Mouse (Mus musculus): ENCODE data around the gene Elmo2. TPM values are rescaled to one million over a fixed set of nuclear protein-coding genes. Genes with fewer than 3 reads are reported as not detected.

Elmo2 gene
- polyA plus RNA-seq, 1 experiment from 2014 or later, result 61.3 TPM

DNA sequence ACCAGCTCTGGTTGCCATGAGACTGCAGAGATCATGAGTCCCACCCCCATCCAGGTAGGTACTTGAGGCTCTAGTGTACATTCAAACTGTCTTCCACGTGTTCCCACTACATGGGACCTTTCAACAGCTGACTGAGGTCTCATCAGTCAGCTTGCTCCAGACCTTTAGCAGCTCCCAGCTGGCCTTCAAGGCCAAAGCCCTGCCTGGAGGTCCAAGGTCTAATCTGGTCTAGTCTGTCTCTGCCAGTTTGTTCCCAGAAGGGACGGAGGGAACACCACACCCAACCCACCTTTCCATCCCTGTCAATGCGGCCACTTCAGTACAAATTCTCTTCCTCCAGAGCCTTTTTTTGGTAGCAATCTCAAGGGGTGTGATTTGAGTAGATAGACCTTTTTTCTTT, 42.6 kb downstream of the Elmo2 start:
- no peak overlapping the region for H3K27ac ChIP-seq

GRCm38 (mm10) chr2:165281779-165282311, 44.4 kb downstream of the Elmo2 start:
- Histone ChIP-seq H3K27ac (no peak overlapping the region), H3K27me3 (ENCODE audit: insufficient read depth, poor library complexity, severe bottlenecking) (no peaks in the 10 kb centered on the region), H3K9me3 (no peaks in the 10 kb centered on the region), H3K4me1 (peaks cover 20% of the 10 kb centered on the region), H3K4me3 (no peak overlapping the region), H3K36me3 (peaks cover 50% of the 10 kb centered on the region)
- WGBS, result 73% methylated on average over 3 of the region's 6 CpGs
- DNase-seq (ENCODE audit: low spot score), result no peak

More for the DNA sequence above, 42.6 kb downstream of the Elmo2 start:
- WGBS, result 86% methylated on average over 3 of the region's 3 CpGs
- no peak overlapping the region for H3K4me3 ChIP-seq
- peaks cover 38% of the 10 kb centered on the region for H3K4me1 ChIP-seq
- no peaks in the 10 kb centered on the region for H3K9me3 ChIP-seq
- H3K36me3 ChIP-seq, result peaks cover 34% of the 10 kb centered on the region
- DNase-seq (ENCODE audit: low spot score), result no peak
- H3K27me3 ChIP-seq (ENCODE audit: insufficient read depth, poor library complexity, severe bottlenecking), result no peaks in the 10 kb centered on the region

DNA sequence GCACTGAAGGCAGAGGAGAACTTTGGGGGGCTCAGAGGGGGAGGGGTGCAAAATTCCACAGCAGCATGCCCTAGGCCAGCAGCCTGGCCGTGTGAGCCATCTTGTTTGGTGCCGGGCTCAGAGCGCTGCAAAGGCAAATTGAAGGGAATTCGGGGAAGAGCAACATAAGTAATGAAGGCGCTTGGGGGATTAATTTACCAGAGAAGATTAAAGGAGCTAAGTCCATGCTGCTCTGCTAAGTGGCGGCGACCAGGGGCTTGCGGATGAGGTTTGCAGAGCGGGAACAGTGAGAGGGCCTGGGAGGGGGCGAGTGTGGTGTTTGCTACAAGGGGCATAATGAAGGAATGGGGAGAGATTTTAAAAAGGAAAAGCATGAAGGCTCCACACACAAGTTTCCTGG, 46.9 kb downstream of the Elmo2 start:
- H3K27me3 ChIP-seq (ENCODE audit: insufficient read depth, poor library complexity, severe bottlenecking), result peaks cover 15% of the 10 kb centered on the region; the same call in 1 of the 2 replicates
- 56% methylated on average over 10 of the region's 10 CpGs for WGBS
- DNase-seq (ENCODE audit: low spot score), result no peak
- H3K4me3 ChIP-seq, result no peak overlapping the region
- H3K36me3 ChIP-seq, result peaks cover 55% of the 10 kb centered on the region
- H3K9me3 ChIP-seq, result no peaks in the 10 kb centered on the region
- peaks cover 16% of the 10 kb centered on the region for H3K4me1 ChIP-seq
- H3K27ac ChIP-seq, result no peak overlapping the region

DNA sequence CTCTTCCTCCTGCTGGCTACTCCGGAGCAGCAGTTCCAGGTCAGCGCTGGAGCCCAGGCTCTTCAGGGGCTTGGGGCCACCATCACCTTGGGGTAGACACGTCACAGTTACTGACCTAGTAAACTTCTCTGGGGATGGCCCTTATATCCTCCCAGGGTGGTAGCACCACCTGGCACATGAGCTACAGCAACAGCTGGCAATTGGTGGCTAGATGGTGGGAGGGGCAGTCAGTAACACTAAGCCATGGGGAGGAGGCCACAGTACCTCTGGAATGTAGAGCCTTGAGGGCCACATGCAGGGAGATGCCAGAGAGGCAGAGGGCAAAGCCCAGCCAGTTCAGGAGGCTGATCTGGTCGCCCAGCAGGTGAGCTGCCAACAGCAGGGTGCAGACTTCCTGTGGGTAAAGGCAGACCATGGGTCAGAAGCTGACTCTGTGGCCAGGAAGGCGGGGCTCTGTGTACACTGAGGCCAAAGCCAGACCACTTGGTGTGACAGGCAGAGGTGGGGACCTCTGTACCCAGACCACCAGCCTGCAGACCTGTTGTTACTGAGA, 49.0 kb downstream of the Elmo2 start:
- peaks cover 25% of the 10 kb centered on the region; the same call in 1 of the 2 replicates for H3K27me3 ChIP-seq (ENCODE audit: insufficient read depth, poor library complexity, severe bottlenecking)
- no peak overlapping the region for H3K4me3 ChIP-seq
- peaks cover 20% of the 10 kb centered on the region for H3K4me1 ChIP-seq
- no peaks in the 10 kb centered on the region for H3K9me3 ChIP-seq
- no peak overlapping the region for H3K27ac ChIP-seq
- no peak for DNase-seq (ENCODE audit: low spot score)
- H3K36me3 ChIP-seq, result peaks cover 45% of the 10 kb centered on the region
- 80% methylated on average over 5 of the region's 5 CpGs for WGBS

- H3K9me3 ChIP-seq, result no peaks in the 10 kb centered on the region
- peak; percentile 82 for DNase-seq (ENCODE audit: low spot score)
- WGBS, result 31% methylated on average over 8 of the region's 8 CpGs
Observed at GRCm38 (mm10) chr2:165275824-165276223, 50.5 kb downstream of the Elmo2 start.

DNA sequence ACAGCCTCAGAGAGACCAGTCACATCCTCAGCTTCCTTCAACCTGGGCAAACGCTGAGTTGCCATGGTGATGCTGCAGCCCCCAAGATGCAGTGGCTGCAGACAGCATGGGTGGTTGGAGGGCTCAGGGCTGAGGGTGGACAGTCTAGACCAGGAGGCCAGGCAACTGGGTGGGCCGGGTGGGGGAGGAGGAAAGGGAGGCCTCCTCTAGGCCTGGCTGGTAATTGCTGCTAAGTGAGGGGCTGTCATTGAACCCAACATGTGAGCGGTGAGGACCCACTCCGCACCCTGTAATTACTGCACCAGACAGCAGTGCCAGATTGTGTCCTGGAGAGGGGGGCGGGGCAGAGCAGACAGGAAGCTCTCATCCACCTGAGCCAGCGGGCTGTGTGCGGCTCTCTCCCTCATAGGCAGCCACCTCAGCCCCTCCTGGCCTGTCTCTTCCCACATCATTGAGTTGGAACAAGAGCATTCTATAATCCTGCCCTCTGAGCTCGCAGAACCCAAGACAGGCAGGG, 51.1 kb downstream of the Elmo2 start:
- H3K4me3 ChIP-seq, result no peak overlapping the region
- no peaks in the 10 kb centered on the region for H3K9me3 ChIP-seq
- H3K27ac ChIP-seq, result no peak overlapping the region
- no peak for DNase-seq (ENCODE audit: low spot score)
- peaks cover 24% of the 10 kb centered on the region for H3K36me3 ChIP-seq
- H3K27me3 ChIP-seq (ENCODE audit: insufficient read depth, poor library complexity, severe bottlenecking), result peaks cover 25% of the 10 kb centered on the region; the same call in 1 of the 2 replicates
- WGBS, result 58% methylated on average over 8 of the region's 8 CpGs
- peaks cover 33% of the 10 kb centered on the region for H3K4me1 ChIP-seq

More at GRCm38 (mm10) chr2:165275824-165276223, 50.5 kb downstream of the Elmo2 start:
- H3K27me3 ChIP-seq (ENCODE audit: insufficient read depth, poor library complexity, severe bottlenecking), result peaks cover 25% of the 10 kb centered on the region; the same call in 1 of the 2 replicates
- H3K4me3 ChIP-seq, result no peak overlapping the region
- peaks cover 31% of the 10 kb centered on the region for H3K36me3 ChIP-seq
- no peak overlapping the region for H3K27ac ChIP-seq
- peaks cover 26% of the 10 kb centered on the region for H3K4me1 ChIP-seq

GRCm38 (mm10) chr2:165273589-165273988, 52.7 kb downstream of the Elmo2 start:
- H3K36me3 ChIP-seq, result peaks cover 21% of the 10 kb centered on the region
- no peaks in the 10 kb centered on the region for H3K9me3 ChIP-seq
- peaks cover 32% of the 10 kb centered on the region; the same call in 1 of the 2 replicates for H3K27me3 ChIP-seq (ENCODE audit: insufficient read depth, poor library complexity, severe bottlenecking)
- no peak overlapping the region for H3K4me3 ChIP-seq
- H3K27ac ChIP-seq, result no peak overlapping the region
- H3K4me1 ChIP-seq, result peaks cover 33% of the 10 kb centered on the region
- DNase-seq (ENCODE audit: low spot score), result no peak
- WGBS, result 46% methylated on average over 4 of the region's 4 CpGs

DNA sequence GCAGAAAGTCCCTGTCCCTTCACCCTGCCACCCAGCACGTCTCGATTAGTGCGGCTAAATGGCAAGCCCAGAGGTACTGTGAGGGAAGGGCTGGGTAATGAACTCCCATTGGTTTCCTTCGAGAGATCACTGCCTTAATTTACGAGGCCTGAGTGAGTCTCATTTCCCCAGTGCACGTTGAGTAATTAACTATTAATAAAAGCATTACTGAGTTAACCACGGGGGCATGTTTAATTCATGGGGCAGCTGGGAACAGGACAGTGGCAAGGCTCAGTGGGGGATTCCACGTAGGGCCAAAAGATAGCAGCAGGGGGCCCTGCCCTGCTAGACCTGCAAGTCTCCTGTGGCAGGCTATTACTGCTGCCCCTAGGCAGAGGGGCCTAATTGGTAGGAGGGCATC, 55.0 kb downstream of the Elmo2 start:
- Histone ChIP-seq H3K36me3 (no peaks in the 10 kb centered on the region), H3K9me3 (no peaks in the 10 kb centered on the region), H3K4me3 (peak overlapping the region; percentile 27), H3K4me1 (peaks cover 33% of the 10 kb centered on the region), H3K27ac (peak overlapping the region; percentile 72; the same call in 1 of the 2 replicates), H3K27me3 (ENCODE audit: insufficient read depth, poor library complexity, severe bottlenecking) (peaks cover 47% of the 10 kb centered on the region; the same call in 1 of the 2 replicates)
- 13% methylated on average over 8 of the region's 8 CpGs for WGBS
- no peak for DNase-seq (ENCODE audit: low spot score)

GRCm38 (mm10) chr2:165270858-165271257, 55.4 kb downstream of the Elmo2 start:
- peak overlapping the region; percentile 27 for H3K4me3 ChIP-seq
- no peaks in the 10 kb centered on the region for H3K9me3 ChIP-seq
- peaks cover 52% of the 10 kb centered on the region; the same call in 1 of the 2 replicates for H3K27me3 ChIP-seq (ENCODE audit: insufficient read depth, poor library complexity, severe bottlenecking)
- no peaks in the 10 kb centered on the region for H3K36me3 ChIP-seq
- peaks cover 33% of the 10 kb centered on the region for H3K4me1 ChIP-seq
- no peak for DNase-seq (ENCODE audit: low spot score)
- H3K27ac ChIP-seq, result peak overlapping the region; percentile 72; the same call in 1 of the 2 replicates
- WGBS, result 42% methylated on average over 7 of the region's 7 CpGs

DNA sequence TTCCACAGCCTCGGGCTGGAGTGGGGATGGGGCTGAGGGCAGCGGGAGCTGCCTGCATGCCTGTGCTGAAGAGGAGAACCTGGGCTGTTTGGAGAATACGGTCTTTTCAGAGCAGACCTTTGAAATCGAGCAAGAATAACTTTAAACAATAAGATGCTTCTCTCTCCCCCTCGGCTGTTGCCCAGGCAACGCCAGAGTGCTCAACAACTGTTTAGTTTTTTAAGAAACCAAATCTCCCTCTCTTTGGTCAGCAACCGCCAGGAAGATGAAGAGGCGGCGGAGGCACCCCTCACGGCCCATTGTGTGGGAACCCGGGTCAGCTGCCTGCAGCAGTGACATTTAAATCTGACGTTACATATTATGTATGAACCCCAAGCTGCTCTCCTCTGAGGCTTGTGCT, 59.5 kb downstream of the Elmo2 start:
- Histone ChIP-seq H3K9me3 (no peaks in the 10 kb centered on the region), H3K27me3 (ENCODE audit: insufficient read depth, poor library complexity, severe bottlenecking) (peaks cover 61% of the 10 kb centered on the region), H3K27ac (no peak overlapping the region), H3K36me3 (no peaks in the 10 kb centered on the region), H3K4me1 (peaks cover 18% of the 10 kb centered on the region), H3K4me3 (no peak overlapping the region)
- 29% methylated on average over 12 of the region's 12 CpGs for WGBS
- no peak for DNase-seq (ENCODE audit: low spot score)

DNA sequence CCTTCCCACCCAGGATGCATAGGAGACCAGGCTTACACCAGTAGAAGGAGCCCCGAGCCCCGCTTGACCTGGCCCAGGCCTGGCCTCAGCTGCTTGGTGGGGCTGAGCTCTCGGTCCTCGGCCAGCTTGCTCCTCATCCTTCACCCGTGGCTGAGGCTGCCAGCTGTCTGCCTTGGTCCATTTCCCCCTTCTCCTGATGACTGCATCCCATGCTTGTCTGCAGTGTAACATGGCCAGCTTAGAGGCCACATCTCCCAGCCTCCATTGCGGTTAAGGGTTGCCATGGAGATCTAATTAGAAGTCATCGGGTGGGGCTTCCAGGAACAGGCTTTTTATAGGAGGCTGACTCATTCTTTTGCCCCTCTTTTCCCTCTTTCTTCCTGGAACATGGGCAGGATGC, 62.4 kb downstream of the Elmo2 start:
- Histone ChIP-seq H3K36me3 (no peaks in the 10 kb centered on the region), H3K27ac (no peak overlapping the region), H3K4me1 (peaks cover 4% of the 10 kb centered on the region; the same call in 1 of the 2 replicates), H3K9me3 (no peaks in the 10 kb centered on the region), H3K4me3 (no peak overlapping the region), H3K27me3 (ENCODE audit: insufficient read depth, poor library complexity, severe bottlenecking) (peaks cover 82% of the 10 kb centered on the region)
- 62% methylated on average over 7 of the region's 7 CpGs for WGBS
- no peak for DNase-seq (ENCODE audit: low spot score)

- peaks cover 4% of the 10 kb centered on the region; the same call in 1 of the 2 replicates for H3K4me1 ChIP-seq
- H3K27me3 ChIP-seq (ENCODE audit: insufficient read depth, poor library complexity, severe bottlenecking), result peaks cover 87% of the 10 kb centered on the region
- H3K9me3 ChIP-seq, result no peaks in the 10 kb centered on the region
- H3K4me3 ChIP-seq, result no peak overlapping the region
- no peaks in the 10 kb centered on the region for H3K36me3 ChIP-seq
- DNase-seq (ENCODE audit: low spot score), result no peak
- WGBS, result 56% methylated on average over 18 of the region's 18 CpGs
- no peak overlapping the region for H3K27ac ChIP-seq
Observed at GRCm38 (mm10) chr2:165262274-165262990, 63.8 kb downstream of the Elmo2 start.

- Histone ChIP-seq H3K36me3 (no peaks in the 10 kb centered on the region), H3K9me3 (no peaks in the 10 kb centered on the region), H3K4me1 (peaks cover 4% of the 10 kb centered on the region; the same call in 1 of the 2 replicates), H3K27me3 (ENCODE audit: insufficient read depth, poor library complexity, severe bottlenecking) (peaks cover 91% of the 10 kb centered on the region), H3K27ac (no peak overlapping the region), H3K4me3 (no peak overlapping the region)
- no peak for DNase-seq (ENCODE audit: low spot score)
- 74% methylated on average over 8 of the region's 8 CpGs for WGBS
Observed at GRCm38 (mm10) chr2:165259859-165260258, 66.4 kb downstream of the Elmo2 start.

Measured in heart, embryonic 10.5 days (tissue).